Mouse (Mus musculus): ENCODE results near the gene Psd. TPM values are rescaled to one million over a fixed set of nuclear protein-coding genes. Genes with fewer than 3 reads are reported as not detected.
A peak's percentile ranks its signal among the peaks of the same experiment; 100 is the strongest.

Psd gene
- total RNA-seq, 2 experiments from 2014 or later: 761 to 778 TPM

DNA sequence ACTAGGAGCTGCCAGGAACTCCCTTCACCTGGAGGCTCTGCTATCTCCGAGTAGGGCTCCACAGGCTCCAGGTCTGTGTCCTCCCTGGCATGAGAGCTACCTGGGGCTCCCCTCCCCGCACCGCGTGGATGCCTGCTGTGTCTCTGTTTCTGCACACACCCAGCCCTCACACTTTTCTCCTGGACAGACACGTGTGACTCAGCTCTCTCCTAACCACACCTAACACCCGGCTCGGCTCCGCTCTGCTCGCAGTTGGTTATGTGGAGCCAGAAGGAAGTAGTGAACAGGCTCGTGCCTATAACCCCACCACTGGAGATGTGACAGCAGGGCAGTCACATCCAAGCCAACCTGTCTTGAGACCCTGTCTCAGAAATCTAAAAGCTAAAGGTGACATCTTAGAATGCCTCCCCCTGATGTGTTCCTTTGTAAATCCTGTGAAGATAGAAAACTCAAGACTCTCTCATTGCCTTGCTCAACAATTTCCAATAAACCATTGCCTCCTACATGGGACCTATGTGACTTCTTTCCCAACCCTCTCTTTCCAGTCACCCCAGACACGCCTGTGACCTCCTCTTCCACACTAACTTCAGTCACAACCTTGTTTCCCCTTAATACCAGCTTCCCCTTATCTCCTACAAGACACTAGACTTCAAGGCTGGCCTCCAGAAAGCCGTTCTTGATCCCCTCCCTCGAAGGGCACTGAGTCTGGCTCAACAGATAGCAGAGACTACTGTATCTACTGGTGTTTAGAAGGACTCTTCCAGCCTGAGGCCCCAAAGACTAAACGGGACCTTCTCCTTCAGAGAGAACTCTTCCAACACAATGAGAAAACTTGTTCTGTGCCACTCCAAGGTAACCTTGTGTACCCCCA is 11.8 kb downstream of the Psd start:
- Histone ChIP-seq H3K27ac (no peak overlapping the region), H3K4me3 (no peak overlapping the region)
- peak in 1 of 2 experiments; percentile 9 for DNase-seq (ENCODE audit: low spot score in 2 of 2)
- TF ChIP-seq CTCF (conservative IDR thresholded peaks at IDR 0.05): no peak

DNA sequence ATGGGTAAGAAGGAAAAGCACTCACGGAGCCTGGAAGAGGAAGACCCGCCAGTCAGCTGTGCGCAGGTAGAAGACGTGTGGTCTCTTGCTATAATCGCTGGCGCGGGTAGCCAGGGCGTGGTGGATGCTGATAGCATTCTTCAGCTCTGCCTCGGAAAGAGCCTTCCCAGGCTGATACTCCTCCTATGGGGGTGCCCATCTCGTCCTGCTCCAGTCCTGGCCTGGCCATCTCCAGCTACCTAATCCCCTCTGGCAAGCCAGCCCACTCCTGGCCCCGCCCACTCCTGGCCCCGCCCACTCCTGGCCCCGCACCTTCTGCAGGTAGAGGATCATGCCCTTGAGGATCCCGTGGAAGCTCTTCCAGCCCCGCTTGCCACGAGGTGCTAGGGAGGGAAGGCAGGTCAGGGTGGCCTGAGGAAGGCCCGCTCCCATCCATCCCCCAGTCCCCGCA is 12.8 kb downstream of the Psd start:
- Histone ChIP-seq H3K4me3 (no peak overlapping the region), H3K27ac (no peak overlapping the region)
- TF ChIP-seq CTCF (conservative IDR thresholded peaks at IDR 0.05): no peak
- no peak for DNase-seq (ENCODE audit: low spot score in 2 of 2)

DNA sequence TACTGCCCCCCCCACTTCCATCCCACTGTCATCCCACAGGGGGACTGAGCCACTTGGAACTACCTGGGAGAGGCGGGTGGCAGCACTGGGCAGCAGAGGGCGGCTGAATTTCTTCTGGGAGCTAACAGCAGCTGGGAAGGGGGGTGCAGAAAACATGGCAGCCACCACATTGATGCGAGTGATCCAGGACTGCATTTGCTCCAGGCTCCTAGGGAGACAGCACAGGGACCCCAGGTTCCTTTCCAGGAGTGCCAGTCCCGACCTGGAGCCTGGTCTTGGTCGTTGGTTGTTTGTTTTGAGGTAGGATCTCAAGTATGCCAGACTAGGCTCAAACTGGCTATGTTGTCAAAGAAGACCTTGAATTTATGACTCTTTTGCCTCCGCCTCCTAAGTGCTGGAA is 13.4 kb downstream of the Psd start:
- DNase-seq (ENCODE audit: low spot score in 2 of 2): no peak
- Histone ChIP-seq H3K27ac (no peak overlapping the region), H3K4me3 (no peak overlapping the region)
- no peak for TF ChIP-seq CTCF (conservative IDR thresholded peaks at IDR 0.05)

DNA sequence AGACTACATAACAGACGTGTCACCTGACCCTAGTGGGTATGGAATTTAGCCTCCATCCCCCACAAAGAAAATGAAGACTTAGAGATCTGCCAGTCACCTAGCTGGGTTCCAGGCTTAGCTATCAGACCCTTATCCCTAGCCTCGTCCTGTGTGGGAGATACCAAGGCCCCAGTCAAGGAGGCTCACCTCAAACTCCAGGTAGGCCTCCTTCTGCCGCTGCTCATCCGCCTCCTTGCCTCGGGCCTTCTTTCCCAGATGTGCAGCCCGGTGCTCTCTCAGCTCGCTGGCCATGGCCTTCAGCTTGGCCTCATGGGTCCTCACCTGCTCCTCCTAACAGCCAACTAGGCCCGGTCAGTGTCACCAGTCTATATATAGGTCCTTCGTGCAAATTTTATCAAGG is 13.8 kb downstream of the Psd start:
- H3K27ac ChIP-seq: no peak overlapping the region
- H3K4me3 ChIP-seq: no peak overlapping the region
- no peak for DNase-seq (ENCODE audit: low spot score in 2 of 2)
- TF ChIP-seq CTCF (conservative IDR thresholded peaks at IDR 0.05): no peak

DNA sequence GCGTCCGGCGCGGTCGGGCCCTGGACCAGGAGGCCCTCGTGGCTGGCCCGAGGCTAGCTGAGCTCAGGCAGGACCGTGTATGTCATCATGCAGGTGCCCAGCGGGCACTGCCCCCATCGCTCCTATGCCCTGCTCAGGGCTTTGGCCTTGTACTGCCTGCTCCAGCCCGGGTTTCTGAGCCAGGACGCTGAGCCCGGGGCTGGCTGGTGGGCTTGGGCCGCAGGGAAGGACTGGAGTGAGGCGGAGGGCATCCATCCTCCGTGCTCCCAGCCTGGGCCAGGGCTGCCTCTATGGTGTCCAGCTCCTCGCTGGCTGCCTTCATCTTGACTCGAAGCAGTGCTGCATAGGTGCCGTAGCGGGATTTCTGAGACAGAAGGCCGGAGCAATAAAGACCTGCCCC is 14.4 kb downstream of the Psd start:
- Histone ChIP-seq H3K4me3 (no peak overlapping the region), H3K27ac (no peak overlapping the region)
- no peak for DNase-seq (ENCODE audit: low spot score in 2 of 2)
- TF ChIP-seq CTCF (conservative IDR thresholded peaks at IDR 0.05): no peak

DNA sequence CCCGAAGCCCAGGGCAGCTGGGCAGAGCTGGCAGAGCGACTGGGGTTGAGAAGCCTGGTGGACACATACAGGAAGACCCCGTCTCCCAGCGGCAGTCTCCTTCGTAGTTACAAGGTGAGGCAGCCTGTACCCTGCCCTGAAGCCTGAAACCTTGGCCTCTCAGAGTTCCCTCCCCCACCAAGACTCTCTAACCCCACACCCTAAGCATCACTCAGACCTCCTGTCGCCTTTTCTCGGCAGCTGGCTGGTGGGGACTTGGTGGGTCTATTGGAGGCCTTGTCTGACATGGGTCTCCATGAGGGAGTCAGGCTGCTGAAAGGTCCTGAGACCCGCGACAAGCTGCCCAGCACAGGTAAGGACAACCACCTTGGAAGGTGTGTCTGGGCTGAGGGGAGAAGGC is 15.6 kb downstream of the Psd start:
- H3K4me3 ChIP-seq: no peak overlapping the region
- no peak overlapping the region for H3K27ac ChIP-seq
- TF ChIP-seq CTCF (conservative IDR thresholded peaks at IDR 0.05): no peak
- DNase-seq (ENCODE audit: low spot score in 2 of 2): peak in 1 of 2 experiments; percentile 7

DNA sequence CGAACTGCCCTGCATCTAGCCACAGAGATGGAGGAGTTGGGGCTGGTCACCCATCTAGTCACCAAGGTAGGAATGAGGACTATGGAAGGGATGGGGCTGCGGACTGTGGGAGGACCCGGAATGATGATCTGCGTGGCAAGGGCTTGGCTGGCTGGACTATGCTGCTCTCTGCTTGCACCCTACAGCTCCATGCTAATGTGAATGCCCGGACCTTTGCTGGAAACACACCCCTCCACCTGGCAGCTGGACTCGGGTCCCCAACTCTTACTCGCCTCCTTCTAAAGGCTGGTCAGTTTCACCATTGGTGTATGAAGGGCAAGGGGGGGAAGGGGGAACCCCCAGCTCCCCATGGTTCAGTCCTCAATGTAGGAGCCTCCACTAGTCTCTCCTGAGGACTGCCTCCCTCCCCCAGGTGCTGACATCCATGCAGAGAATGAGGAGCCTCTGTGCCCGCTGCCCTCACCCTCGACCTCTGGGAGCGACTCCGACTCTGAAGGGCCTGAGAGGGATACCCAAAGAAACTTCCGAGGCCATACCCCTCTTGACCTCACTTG is 16.6 kb downstream of the Psd start:
- TF ChIP-seq CTCF (conservative IDR thresholded peaks at IDR 0.05): no peak
- no peak for DNase-seq (ENCODE audit: low spot score in 2 of 2)
- H3K4me3 ChIP-seq: no peak overlapping the region

DNA sequence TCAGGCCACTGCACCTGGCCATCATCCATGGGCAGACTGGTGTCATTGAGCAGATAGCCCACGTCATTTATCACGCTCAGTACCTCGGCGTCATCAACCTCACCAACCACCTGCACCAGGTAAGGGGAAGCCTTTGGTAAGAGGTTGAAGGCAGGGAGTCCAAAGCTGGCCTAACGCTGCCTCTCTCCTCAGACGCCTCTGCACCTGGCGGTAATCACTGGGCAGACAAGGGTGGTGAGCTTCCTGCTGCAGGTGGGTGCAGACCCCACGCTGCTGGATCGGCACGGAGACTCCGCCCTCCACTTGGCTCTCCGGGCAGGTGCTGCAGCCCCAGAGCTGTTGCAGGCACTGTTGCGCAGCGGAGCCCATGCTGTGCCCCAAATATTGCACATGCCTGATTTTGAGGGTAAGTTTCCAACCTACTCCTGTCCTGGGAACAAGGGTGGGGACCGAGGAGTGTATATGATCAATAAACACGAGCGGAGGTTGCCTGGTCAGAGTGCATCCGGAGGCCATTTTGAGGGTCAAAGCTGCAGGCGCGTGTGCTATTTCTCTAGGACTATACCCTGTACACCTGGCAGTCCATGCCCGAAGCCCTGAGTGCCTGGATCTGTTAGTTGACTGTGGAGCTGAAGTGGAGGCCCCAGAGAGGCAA is 17.2 kb downstream of the Psd start:
- no peak for TF ChIP-seq CTCF (conservative IDR thresholded peaks at IDR 0.05)
- Histone ChIP-seq H3K27ac (no peak overlapping the region), H3K4me3 (no peak overlapping the region)
- DNase-seq (ENCODE audit: low spot score in 2 of 2): peak in 1 of 2 experiments; percentile 9

More for the DNA sequence above, 16.6 kb downstream of the Psd start:
- H3K27ac ChIP-seq: no peak overlapping the region

DNA sequence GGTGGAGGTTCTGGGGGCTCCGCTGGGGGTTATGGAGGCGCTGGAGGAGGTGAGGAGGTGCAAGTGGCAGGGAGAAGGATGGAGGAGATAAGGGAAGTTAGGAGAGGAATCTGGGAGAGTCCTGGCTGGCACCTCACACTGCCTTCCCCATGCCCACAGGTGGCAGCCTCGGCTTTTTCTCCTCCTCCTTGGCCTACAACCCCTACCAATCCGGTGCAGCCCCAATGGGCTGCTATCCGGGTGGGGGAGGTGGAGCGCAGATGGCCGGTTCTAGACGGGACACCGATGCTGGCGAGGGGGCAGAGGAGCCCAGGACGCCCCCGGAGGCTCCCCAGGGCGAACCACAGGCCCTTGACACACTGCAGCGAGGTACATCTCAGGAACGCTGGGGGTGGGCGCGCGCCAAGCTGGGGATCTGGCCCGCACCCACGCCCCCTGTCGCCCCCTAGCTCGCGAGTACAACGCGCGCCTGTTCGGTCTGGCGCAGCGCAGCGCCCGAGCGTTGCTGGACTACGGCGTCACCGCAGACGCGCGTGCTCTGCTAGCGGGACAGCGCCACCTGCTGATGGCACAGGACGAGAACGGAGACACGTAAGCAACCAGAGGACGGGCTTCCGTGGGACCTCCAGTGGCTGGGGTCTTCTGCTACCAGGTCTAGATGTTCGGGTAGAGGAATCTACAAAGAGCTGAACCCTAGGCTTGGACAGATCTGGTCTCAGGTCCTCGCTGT is 18.1 kb downstream of the Psd start:
- DNase-seq (ENCODE audit: low spot score in 2 of 2): peak; percentile 79 to 87
- peak; percentile 98 for TF ChIP-seq CTCF (conservative IDR thresholded peaks at IDR 0.05)
- Histone ChIP-seq H3K27ac (peak overlapping the region; percentile 86), H3K4me3 (peak overlapping the region; percentile 64)

DNA sequence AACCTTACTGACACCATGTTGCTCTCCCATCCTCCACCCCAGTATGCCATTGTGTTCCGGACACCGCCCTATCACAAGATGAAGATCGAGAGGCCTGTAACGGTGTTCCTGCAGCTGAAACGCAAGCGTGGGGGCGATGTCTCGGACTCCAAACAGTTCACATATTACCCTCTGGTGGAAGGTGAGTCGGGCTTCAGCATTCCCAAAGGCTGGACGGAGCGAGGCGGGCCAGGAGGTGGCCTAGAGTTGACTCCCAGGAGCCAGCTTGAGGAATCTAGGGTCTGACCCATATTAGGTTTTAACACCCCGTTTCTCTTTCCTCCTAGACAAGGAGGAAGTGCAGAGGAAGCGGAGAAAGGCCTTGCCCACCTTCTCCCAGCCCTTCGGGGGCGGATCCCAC is 18.7 kb downstream of the Psd start:
- peak overlapping the region; percentile 64; the same call in 1 of the 2 replicates for H3K4me3 ChIP-seq
- TF ChIP-seq CTCF (conservative IDR thresholded peaks at IDR 0.05): no peak
- peak in 1 of 2 experiments; percentile 9 for DNase-seq (ENCODE audit: low spot score in 2 of 2)
- H3K27ac ChIP-seq: no peak overlapping the region

DNA sequence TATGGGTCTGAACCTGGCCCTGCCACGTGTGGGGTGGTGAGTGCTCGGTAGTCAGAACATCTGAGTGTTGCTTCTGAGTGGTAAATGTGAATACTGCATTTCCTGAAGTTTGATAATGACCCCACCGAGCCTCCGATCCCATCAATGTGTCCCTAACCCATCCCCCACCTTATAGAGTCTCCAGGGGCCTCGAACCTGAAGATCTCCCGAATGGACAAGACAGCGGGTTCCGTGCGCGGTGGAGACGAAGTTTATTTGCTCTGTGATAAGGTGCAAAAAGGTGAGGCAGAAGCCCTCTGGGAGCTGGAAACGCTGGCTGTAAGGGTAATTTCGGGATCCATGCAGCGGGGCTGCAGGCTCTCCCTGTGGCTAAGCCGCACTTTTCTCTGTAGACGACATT is 19.2 kb downstream of the Psd start:
- TF ChIP-seq CTCF (conservative IDR thresholded peaks at IDR 0.05): no peak
- H3K4me3 ChIP-seq: no peak overlapping the region
- DNase-seq (ENCODE audit: low spot score in 2 of 2): peak in 1 of 2 experiments; percentile 9
- H3K27ac ChIP-seq: no peak overlapping the region

DNA sequence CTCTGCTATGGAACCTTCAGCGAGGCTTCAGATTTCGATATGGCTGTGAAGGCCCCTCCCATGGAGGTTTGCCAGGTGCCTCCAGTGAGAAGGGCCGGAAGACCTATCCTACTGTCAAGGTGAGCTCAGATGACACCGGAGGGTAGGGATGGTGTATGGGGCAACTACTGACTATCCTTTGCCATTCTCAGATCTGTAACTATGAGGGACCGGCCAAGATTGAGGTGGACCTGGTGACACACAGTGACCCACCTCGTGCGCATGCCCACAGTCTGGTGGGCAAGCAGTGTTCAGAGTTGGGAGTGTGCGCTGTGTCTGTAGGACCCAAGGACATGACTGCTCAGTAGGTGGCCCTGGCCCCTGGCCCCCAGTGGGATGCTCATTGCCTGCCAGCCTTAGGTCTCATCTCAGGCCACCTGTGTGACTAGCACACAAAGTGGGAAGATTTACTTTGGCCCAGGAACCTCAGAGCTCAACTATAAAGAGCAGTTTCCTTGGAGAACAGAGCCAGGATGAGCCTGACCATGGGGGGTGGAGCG is 20.1 kb downstream of the Psd start:
- TF ChIP-seq CTCF (conservative IDR thresholded peaks at IDR 0.05): no peak
- no peak overlapping the region for H3K27ac ChIP-seq
- DNase-seq (ENCODE audit: low spot score in 2 of 2): peak in 1 of 2 experiments; percentile 8

More for the DNA sequence above, 20.1 kb downstream of the Psd start:
- no peak overlapping the region for H3K4me3 ChIP-seq
